Mouse (Mus musculus): Measurements from ENCODE around the gene Sult1b1.
"Not testable (repeated sequence)": the region's sequence is repeated elsewhere in the genome, so short reads cannot be mapped to it uniquely, and the experiment has no call there.

Gene Sult1b1

GRCm38 (mm10) chr5:87538111-87538510, at the start of gene Sult1b1:
Gene Sult1b1, minus strand, starts transcription at chr5:87538195.
- no peak for DNase-seq (ENCODE audit: low spot score in 2 of 2)

DNA sequence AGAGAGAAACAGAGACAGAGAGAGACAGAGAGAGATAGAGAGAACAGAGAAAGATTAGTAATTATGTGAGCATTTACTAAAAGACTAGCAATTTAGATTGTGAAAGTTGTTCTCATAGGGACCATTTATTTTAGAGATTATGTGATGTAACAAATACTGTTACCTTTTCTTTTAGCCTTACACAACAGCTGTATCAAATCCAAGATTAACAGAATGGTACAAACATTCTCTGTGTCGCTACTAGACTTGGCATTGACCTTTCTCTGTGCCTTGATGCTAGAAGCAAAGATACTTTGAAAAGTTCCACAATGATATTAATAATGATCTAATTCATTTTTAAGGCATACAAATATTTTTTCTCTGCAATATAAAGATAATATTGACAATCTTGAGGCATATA, 42.4 kb upstream of the Sult1b1 start:
- no peak for DNase-seq (ENCODE audit: low spot score in 2 of 2)

DNA sequence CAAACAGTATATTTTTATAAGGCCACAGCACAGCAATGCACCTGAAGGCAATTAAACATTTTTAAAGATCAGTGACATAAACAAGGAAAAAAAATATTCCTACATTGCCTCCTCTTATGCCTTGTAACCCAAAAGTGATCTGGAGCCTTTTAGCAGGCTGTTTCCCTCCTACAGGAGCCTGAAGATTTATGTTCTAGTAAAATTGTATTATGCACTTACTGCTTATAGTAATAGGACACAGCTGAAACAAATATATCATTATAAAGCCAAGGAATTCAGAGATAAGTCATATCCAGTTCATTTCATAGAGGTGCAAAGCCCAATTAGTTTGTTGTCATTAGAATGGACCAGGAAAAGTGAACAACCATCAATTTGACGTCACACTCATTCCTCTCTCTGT, 36.2 kb upstream of the Sult1b1 start:
- no peak for DNase-seq (ENCODE audit: low spot score in 2 of 2)

DNA sequence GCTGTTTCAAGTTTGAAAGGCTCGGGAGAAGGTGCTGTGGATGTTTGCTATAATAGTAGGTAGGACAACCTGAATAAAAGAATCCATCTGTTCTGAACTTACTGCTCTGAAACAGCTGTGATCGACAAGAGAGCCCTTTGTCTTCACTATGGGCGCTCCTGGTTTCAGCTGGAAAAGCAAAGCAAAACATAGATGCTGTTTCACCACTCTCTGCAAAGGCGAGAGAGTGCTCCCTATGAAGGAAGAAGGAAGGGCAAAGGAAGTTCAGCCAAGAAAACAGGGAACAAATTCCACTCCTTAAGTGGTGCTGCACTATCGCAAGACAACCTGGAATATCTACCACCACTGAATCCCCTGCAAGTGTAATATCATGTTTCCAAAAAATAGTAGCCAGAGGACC, 35.5 kb upstream of the Sult1b1 start:
- no peak for DNase-seq (ENCODE audit: low spot score in 2 of 2)

DNA sequence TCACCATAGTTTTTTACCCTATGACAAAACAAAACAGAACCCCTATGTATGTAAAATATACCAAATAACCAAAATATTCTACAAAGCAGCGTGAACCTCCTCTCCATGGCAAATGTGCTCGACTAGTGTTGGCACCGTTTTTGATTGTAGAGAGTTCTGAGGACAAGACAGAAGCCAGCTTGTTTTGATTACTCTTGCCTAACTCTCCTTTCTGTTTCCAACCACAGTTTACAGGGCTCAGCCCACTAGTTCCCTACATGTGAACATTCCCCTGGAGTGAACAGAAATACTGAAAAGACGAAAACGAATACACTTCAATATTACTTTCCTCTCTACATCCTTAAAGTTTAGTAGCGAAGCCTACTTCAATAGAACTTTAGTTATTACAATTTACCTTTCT, 34.8 kb upstream of the Sult1b1 start:
- DNase-seq (ENCODE audit: low spot score in 2 of 2) = no peak

- no peak for DNase-seq (ENCODE audit: low spot score in 2 of 2)
These were observed 30.9 kb upstream of the Sult1b1 start, which contains the start of gene Sult1d1 for GRCm38 (mm10) chr5:87568845-87569244. Gene Sult1d1, minus strand, starts transcription at chr5:87569027.

DNA sequence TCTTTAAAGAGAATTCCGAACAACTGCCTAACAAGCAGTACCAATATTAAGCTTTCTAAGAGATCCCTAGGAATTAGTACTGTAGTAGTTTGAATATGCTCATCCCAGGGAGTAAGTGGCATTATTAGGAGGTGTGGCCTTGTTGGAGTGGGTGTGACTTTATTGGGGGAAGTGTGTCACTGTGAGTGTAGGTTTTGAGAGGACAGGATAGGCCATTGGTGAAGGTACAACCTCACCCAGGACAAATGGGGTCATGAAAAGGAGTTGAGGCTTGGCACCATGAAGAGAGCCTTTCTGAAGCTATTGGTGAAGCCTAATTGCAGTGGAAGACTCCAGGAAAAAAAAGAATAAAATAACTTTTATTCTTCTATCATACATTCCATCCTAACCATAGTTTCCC, 29.3 kb upstream of the Sult1b1 start:
- DNase-seq (ENCODE audit: low spot score in 2 of 2) = no peak

- DNase-seq (ENCODE audit: low spot score in 2 of 2) = no peak
These were observed 25.0 kb upstream of the Sult1b1 start for GRCm38 (mm10) chr5:87562966-87563365.

GRCm38 (mm10) chr5:87562526-87562925, 24.5 kb upstream of the Sult1b1 start:
- no peak for DNase-seq (ENCODE audit: low spot score in 2 of 2)

- no peak for DNase-seq (ENCODE audit: low spot score in 2 of 2)
These were observed 22.1 kb upstream of the Sult1b1 start for GRCm38 (mm10) chr5:87560145-87560544.

DNA sequence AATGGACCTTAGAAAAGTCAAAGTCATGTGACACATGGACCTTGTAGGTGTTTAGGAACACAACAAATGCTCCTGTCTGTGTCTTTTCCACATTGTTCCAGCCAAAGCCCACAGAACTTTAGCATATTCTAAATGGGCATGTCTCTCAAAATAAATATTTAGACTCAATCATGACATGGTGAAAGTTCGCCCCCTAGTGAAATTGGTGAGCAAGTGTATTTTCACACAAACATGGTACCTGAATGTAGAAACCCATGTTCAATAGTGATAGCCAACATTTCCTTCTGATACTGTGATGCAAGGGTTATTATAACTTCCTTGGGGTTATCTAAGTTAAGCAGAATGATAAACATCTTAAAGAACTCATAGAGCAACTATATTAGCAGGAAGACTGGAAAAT, 12.9 kb upstream of the Sult1b1 start:
- DNase-seq (ENCODE audit: low spot score in 2 of 2) = no peak

GRCm38 (mm10) chr5:87535994-87536644, 1.9 kb downstream of the Sult1b1 start:
- DNase-seq (ENCODE audit: low spot score in 2 of 2) = no peak

DNA sequence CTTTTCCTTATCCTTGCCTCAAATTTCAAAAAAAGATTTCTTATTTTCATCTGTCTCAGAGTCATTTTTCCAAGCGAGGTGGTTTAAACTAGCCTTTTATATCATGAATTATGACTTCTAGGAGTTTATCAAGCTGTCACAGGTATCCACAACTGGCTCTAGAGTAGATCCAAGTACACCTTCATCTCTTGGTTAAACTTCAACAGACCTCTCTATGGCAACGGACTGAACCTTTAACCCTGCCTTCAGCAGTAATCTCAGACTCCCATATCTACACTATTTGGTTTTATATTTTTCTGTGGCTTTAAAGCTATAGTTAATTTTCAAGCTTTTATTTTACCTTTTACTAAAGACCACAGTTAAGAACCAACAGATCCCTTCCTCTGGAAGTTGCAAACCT, 5.7 kb downstream of the Sult1b1 start:
- DNase-seq (ENCODE audit: low spot score in 2 of 2) = no peak

- DNase-seq (ENCODE audit: low spot score in 2 of 2) = not testable (repeated sequence)
These were observed 14.4 kb downstream of the Sult1b1 start for GRCm38 (mm10) chr5:87523561-87523960.

- DNase-seq (ENCODE audit: low spot score in 2 of 2) = no peak
These were observed 32.1 kb downstream of the Sult1b1 start for GRCm38 (mm10) chr5:87505776-87506458.

DNA sequence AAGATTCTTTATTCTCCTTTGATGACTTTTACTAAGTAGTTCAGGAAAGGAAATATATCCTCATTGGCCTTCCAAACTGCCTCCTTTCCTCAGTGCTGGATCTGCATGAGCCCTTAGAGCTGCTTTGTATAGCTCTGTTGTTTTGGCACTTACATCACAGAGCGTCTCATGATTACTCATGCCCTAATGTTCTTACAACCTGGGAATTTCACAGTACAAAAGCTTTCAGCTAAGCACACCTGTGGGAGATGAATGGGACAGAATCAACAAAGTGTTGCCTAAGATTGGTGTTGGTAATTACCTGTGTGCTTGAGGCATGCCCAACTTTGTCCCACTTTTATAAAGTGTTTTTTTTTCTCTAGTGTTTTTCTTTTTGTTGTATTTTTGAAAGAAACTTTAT, 35.3 kb downstream of the Sult1b1 start:
- no peak for DNase-seq (ENCODE audit: low spot score in 2 of 2)

- DNase-seq (ENCODE audit: low spot score in 2 of 2) = no peak
These were observed 38.7 kb downstream of the Sult1b1 start for GRCm38 (mm10) chr5:87499341-87499740.

DNA sequence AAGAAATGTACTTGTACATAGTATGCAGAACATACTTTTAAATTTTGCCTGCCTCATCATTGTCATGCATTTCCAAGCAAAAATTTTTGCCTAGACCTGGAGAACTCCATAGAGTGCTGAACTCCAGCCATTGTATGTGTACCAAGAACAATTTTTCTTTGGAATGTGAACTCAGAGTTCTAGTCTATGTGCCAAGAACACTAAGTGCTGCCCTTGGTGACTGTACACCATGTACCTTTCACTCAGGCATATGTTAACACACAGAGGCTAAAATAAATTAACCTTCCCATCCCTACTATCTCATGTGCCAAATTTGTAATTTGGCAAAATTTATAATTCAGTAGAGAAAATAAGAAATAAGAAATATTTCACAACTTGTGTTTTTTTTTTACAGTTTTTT, 39.1 kb downstream of the Sult1b1 start:
- no peak for DNase-seq (ENCODE audit: low spot score in 2 of 2)

GRCm38 (mm10) chr5:87490771-87491170, 47.2 kb downstream of the Sult1b1 start, which contains the start of gene Ugt2a1:
Gene Ugt2a1, minus strand, starts transcription at chr5:87490871.
- DNase-seq (ENCODE audit: low spot score in 2 of 2) = no peak

DNA sequence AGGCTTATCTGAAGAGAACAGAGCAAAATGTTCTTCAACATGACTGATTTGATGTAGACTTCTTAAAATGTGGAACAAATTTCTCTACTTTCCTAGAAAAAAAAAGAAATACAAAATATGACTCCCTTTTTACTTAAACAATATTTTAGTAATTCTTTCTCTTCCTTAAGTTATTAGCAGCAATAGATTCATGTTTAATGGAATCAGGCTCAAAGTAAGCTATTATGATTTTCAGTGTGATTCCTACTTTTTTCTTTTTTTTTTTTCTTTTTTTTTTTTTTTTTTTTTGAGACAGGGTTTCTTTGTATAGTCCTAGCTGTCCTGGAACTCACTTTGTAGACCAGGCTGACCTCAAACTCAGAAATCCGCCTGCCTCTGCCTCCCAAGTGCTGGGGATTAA, 51.3 kb downstream of the Sult1b1 start, which contains the start of gene Gm43638:
TSS of gene Gm43638 (minus strand) at position 101 of the 400 bp plus-strand sequence.
- not testable (repeated sequence) for DNase-seq (ENCODE audit: low spot score in 2 of 2)

DNA sequence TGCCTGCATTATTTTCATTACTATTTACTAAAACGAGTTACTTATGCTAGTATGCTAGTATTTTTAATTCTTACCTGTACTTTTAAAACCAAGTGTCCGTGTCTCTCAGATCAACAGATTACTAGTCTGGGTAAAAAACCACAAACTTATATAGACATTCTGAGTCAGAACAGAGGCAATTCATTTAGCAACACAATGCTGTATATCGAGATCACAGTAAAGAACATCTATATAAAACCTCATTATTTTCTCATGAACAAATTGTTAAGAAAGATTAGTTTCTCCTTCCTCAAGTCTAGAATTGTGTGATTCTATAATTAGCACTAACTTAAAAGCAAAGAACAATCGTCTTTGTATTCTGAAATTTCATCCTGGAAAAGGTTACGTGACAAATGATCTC, 55.8 kb downstream of the Sult1b1 start, which contains the start of gene Ugt2a2:
TSS of gene Ugt2a2 (minus strand) at position 101 of the 400 bp plus-strand sequence.
- DNase-seq (ENCODE audit: low spot score in 2 of 2) = no peak
